Mouse (Mus musculus): ENCODE measurements at regions not wholly inside any gene's neighbourhood (a gene's known extent, or its start where the extent isn't known, plus 50 kb on each side); places are given as distances from the start of the nearest gene placed in this dataset.

DNA sequence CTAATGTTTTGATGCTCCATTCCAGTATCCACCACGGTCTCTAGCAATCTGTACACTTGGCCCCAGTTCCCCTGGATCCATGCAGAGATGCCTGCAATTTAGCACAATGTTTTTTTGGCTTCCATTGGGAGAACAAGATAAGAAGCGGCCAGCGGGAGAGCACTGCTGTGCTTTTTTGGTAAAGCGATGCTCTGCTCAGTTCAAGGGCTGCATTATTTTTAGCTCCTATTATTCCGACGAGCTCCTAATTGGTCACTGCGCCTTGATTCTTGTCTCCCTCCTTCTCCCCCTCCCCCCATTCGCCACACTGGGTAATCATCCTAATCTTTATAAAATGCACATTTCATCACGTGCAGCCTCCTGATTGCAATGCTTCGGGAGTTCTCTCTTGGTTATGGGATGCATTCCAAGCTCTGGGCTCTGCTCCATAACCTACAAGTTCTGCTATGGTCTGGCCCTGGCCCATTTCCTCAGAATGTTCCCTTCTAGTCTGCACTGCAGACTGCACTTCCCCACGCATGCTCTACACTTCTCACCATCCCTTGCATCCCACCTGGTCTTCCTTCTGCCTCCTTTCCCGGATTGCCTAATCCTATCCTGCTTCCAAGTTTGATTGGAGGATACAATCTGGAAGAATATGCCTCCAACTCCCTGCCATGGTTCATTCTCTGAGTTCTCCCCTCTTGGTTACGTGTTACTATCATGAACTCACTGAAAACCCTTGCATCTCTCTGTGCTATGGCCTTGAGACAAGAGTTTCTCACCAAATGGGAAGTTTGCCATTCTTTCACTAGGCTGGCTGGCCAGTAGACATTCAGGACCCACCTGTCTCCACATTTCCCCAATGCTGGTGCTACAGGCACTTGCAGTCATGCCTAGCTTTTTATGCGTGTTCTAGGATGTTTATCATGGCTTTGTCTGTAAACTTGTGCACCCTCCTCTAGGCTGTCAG lies 467.8 kb upstream of the Auts2 start:
- Histone ChIP-seq H3K4me3 (ENCODE audit: low read depth, low read length) (no peak overlapping the region), H3K9me3 (ENCODE audit: control insufficient read depth, low read length) (no peaks in the 10 kb centered on the region), H3K27ac (ENCODE audit: low read depth, low read length) (no peak overlapping the region), H3K27me3 (ENCODE audit: control insufficient read depth, insufficient read depth, low read length) (no peaks in the 10 kb centered on the region), H3K9ac (replicated peaks; ENCODE audit: low read depth, low read length) (no peak overlapping the region), H3K4me2 (ENCODE audit: low read depth, low read length) (no peak overlapping the region), H3K4me1 (ENCODE audit: control insufficient read depth, insufficient read depth, low read length) (no peaks in the 10 kb centered on the region), H3K36me3 (ENCODE audit: control insufficient read depth, insufficient read depth, low read length) (no peaks in the 10 kb centered on the region)
- no peak for ATAC-seq (ENCODE audit: low read depth)
- 80% methylated on average over 14 of the region's 14 CpGs for WGBS

GRCm38 (mm10) chr5:132982866-132983265 lies 439.7 kb upstream of the Auts2 start:
- no peak overlapping the region for H3K4me2 ChIP-seq (ENCODE audit: low read depth, low read length)
- no peaks in the 10 kb centered on the region for H3K27me3 ChIP-seq (ENCODE audit: control insufficient read depth, insufficient read depth, low read length)
- H3K27ac ChIP-seq (ENCODE audit: low read depth, low read length): no peak overlapping the region
- no peaks in the 10 kb centered on the region for H3K9me3 ChIP-seq (ENCODE audit: control insufficient read depth, low read length)
- WGBS: 87% methylated on average over 7 of the region's 7 CpGs
- H3K36me3 ChIP-seq (ENCODE audit: control insufficient read depth, insufficient read depth, low read length): no peaks in the 10 kb centered on the region
- ATAC-seq (ENCODE audit: low read depth): no peak
- H3K4me1 ChIP-seq (ENCODE audit: control insufficient read depth, insufficient read depth, low read length): no peaks in the 10 kb centered on the region
- H3K9ac ChIP-seq (replicated peaks; ENCODE audit: low read depth, low read length): no peak overlapping the region
- H3K4me3 ChIP-seq (ENCODE audit: low read depth, low read length): no peak overlapping the region

DNA sequence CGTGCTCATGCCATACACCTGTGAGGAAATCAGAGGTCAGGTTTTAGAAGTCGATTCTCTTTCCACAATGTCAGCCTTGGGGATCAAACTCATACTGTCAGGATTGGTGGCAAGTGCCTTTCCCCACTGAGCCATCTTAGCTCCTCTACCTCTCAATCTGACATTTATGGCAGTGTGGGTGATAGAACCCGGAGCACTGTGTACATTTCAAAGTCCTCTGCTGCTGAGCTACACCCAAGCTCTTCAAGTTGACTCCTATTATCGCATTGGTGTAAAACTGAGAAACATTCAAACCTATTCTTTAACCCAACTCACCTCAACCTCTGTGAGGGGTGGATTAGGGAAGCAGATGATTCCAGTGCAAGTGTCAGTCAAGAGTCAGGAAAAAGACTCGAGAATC lies 435.9 kb upstream of the Auts2 start:
- Histone ChIP-seq H3K4me2 (ENCODE audit: low read depth, low read length) (no peak overlapping the region), H3K9me3 (ENCODE audit: control insufficient read depth, low read length) (no peaks in the 10 kb centered on the region), H3K4me1 (ENCODE audit: control insufficient read depth, insufficient read depth, low read length) (no peaks in the 10 kb centered on the region), H3K36me3 (ENCODE audit: control insufficient read depth, insufficient read depth, low read length) (no peaks in the 10 kb centered on the region), H3K27ac (ENCODE audit: low read depth, low read length) (no peak overlapping the region), H3K9ac (replicated peaks; ENCODE audit: low read depth, low read length) (no peak overlapping the region), H3K4me3 (ENCODE audit: low read depth, low read length) (no peak overlapping the region), H3K27me3 (ENCODE audit: control insufficient read depth, insufficient read depth, low read length) (no peaks in the 10 kb centered on the region)
- WGBS: 85% methylated on average over 5 of the region's 5 CpGs
- ATAC-seq (ENCODE audit: low read depth): no peak

DNA sequence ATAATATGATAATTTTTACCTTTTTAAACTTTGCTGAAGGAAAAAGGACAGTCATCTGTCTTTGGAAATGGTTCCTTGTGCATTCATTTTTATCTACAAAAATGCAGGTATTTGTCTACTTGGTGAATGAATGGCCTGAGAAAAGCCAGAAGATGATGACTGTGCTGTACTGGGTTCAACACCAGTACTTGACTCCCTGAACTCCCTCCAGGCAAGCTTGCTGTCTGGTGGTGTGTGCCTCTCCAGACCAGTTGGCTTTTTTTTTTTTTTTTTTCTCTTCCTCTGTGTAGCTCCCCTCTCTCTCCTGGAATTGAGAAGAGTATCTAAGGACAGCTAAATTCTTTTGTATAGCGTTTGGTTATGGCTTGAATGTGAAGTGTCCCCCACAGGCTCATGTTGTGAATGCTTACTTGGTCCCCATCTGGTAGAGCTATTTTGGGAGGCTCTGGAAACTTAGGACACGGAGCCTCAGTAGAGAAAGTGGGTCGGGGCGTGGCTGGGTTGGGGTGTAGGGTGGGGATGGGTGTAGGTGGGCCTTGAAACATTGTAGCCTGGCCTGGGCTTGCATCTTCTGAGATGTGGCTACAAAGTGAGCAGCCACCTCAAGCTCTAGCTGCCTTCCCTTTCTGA lies 432.3 kb upstream of the Auts2 start:
- WGBS: 75% methylated on average over 4 of the region's 4 CpGs
- Histone ChIP-seq H3K4me1 (ENCODE audit: control insufficient read depth, insufficient read depth, low read length) (no peaks in the 10 kb centered on the region), H3K9me3 (ENCODE audit: control insufficient read depth, low read length) (no peaks in the 10 kb centered on the region), H3K36me3 (ENCODE audit: control insufficient read depth, insufficient read depth, low read length) (no peaks in the 10 kb centered on the region), H3K27me3 (ENCODE audit: control insufficient read depth, insufficient read depth, low read length) (no peaks in the 10 kb centered on the region), H3K9ac (replicated peaks; ENCODE audit: low read depth, low read length) (no peak overlapping the region), H3K4me2 (ENCODE audit: low read depth, low read length) (no peak overlapping the region), H3K27ac (ENCODE audit: low read depth, low read length) (no peak overlapping the region), H3K4me3 (ENCODE audit: low read depth, low read length) (no peak overlapping the region)
- no peak for ATAC-seq (ENCODE audit: low read depth)

DNA sequence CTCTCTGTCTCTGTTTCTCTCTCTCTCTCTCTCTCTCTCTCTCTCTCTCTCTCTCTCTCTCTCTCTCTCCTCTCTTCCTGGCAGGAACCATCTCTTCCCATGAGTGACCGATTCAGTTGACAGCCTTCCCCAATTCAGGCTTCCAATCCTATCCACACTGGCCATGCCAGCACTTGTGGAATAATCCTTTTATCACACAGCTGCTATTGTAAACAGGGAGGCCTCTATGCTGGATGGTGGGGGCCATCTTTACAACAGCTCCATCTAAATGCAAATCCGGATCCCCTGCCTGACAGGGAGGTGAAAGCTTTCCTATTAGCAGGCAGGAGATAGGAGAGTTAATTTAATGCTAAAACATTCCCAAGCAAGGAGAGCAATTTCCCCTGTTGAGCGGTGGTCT lies 431.7 kb upstream of the Auts2 start:
- Histone ChIP-seq H3K27ac (ENCODE audit: low read depth, low read length) (no peak overlapping the region), H3K4me3 (ENCODE audit: low read depth, low read length) (no peak overlapping the region), H3K27me3 (ENCODE audit: control insufficient read depth, insufficient read depth, low read length) (no peaks in the 10 kb centered on the region), H3K4me2 (ENCODE audit: low read depth, low read length) (no peak overlapping the region), H3K9me3 (ENCODE audit: control insufficient read depth, low read length) (no peaks in the 10 kb centered on the region), H3K9ac (replicated peaks; ENCODE audit: low read depth, low read length) (no peak overlapping the region), H3K36me3 (ENCODE audit: control insufficient read depth, insufficient read depth, low read length) (no peaks in the 10 kb centered on the region), H3K4me1 (ENCODE audit: control insufficient read depth, insufficient read depth, low read length) (no peaks in the 10 kb centered on the region)
- no peak for ATAC-seq (ENCODE audit: low read depth)
- WGBS: 21% methylated on average over 3 of the region's 3 CpGs

DNA sequence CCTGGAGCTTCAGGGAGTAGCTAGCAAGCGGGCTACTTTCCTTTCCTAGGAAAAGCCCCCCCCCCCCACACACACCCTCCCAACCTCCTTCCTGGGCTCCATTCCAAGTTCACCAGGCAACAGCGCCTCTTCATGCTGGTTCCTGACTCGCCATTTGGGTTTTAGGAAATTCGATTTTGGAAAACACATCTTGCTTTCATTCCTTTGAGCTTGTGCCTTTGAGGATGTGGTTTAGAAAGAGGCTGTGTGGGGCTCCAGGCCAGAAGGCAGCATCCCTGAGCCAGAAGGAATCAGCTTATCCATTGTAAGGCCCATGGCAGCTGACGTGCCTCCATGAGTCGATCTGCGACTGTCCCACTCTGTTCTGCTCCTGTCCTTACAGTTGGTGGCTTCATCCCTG lies 427.9 kb upstream of the Auts2 start:
- Histone ChIP-seq H3K4me1 (ENCODE audit: control insufficient read depth, insufficient read depth, low read length) (no peaks in the 10 kb centered on the region), H3K4me3 (ENCODE audit: low read depth, low read length) (no peak overlapping the region), H3K9ac (replicated peaks; ENCODE audit: low read depth, low read length) (no peak overlapping the region), H3K4me2 (ENCODE audit: low read depth, low read length) (no peak overlapping the region), H3K27me3 (ENCODE audit: control insufficient read depth, insufficient read depth, low read length) (no peaks in the 10 kb centered on the region), H3K9me3 (ENCODE audit: control insufficient read depth, low read length) (no peaks in the 10 kb centered on the region), H3K36me3 (ENCODE audit: control insufficient read depth, insufficient read depth, low read length) (no peaks in the 10 kb centered on the region), H3K27ac (ENCODE audit: low read depth, low read length) (no peak overlapping the region)
- WGBS: 55% methylated on average over 7 of the region's 7 CpGs
- no peak for ATAC-seq (ENCODE audit: low read depth)

DNA sequence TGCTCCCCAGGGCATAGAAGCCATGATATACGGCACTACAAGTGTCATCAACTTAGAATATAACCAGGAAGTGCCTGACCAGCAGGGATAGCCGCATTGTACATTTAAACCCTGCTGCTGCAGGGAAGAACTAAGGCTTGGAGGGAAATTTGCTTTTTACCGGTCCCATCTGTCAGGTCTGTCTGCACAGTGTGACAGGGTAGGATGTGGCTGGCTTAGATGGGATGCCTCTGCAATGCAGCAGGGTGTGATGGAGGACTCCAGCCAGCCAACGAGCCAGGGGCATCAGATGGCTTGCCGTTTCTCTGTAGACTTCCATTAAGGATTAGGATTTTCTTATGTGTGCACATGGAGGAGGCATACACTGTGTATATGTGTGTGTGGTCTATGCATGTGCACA lies 426.2 kb upstream of the Auts2 start:
- no peaks in the 10 kb centered on the region for H3K36me3 ChIP-seq (ENCODE audit: control insufficient read depth, insufficient read depth, low read length)
- 13% methylated on average over 5 of the region's 5 CpGs for WGBS
- H3K4me1 ChIP-seq (ENCODE audit: control insufficient read depth, insufficient read depth, low read length): no peaks in the 10 kb centered on the region
- no peak overlapping the region for H3K4me3 ChIP-seq (ENCODE audit: low read depth, low read length)
- no peak overlapping the region for H3K27ac ChIP-seq (ENCODE audit: low read depth, low read length)
- H3K9me3 ChIP-seq (ENCODE audit: control insufficient read depth, low read length): no peaks in the 10 kb centered on the region
- H3K27me3 ChIP-seq (ENCODE audit: control insufficient read depth, insufficient read depth, low read length): no peaks in the 10 kb centered on the region
- no peak for ATAC-seq (ENCODE audit: low read depth)
- no peak overlapping the region for H3K4me2 ChIP-seq (ENCODE audit: low read depth, low read length)
- no peak overlapping the region for H3K9ac ChIP-seq (replicated peaks; ENCODE audit: low read depth, low read length)

- 88% methylated on average over 1 of the region's 1 CpGs for WGBS
- Histone ChIP-seq H3K4me2 (ENCODE audit: low read depth, low read length) (no peak overlapping the region), H3K27me3 (ENCODE audit: control insufficient read depth, insufficient read depth, low read length) (no peaks in the 10 kb centered on the region), H3K9ac (replicated peaks; ENCODE audit: low read depth, low read length) (no peak overlapping the region), H3K9me3 (ENCODE audit: control insufficient read depth, low read length) (no peaks in the 10 kb centered on the region), H3K4me3 (ENCODE audit: low read depth, low read length) (no peak overlapping the region), H3K27ac (ENCODE audit: low read depth, low read length) (no peak overlapping the region), H3K4me1 (ENCODE audit: control insufficient read depth, insufficient read depth, low read length) (no peaks in the 10 kb centered on the region), H3K36me3 (ENCODE audit: control insufficient read depth, insufficient read depth, low read length) (no peaks in the 10 kb centered on the region)
- ATAC-seq (ENCODE audit: low read depth): no peak
Measured at GRCm38 (mm10) chr5:132959901-132960300, 416.8 kb upstream of the Auts2 start.

GRCm38 (mm10) chr5:132956184-132956583 lies 413.0 kb upstream of the Auts2 start:
- ATAC-seq (ENCODE audit: low read depth): no peak
- H3K36me3 ChIP-seq (ENCODE audit: control insufficient read depth, insufficient read depth, low read length): no peaks in the 10 kb centered on the region
- WGBS: 73% methylated on average over 5 of the region's 5 CpGs
- no peak overlapping the region for H3K9ac ChIP-seq (replicated peaks; ENCODE audit: low read depth, low read length)
- H3K4me2 ChIP-seq (ENCODE audit: low read depth, low read length): no peak overlapping the region
- H3K9me3 ChIP-seq (ENCODE audit: control insufficient read depth, low read length): no peaks in the 10 kb centered on the region
- H3K27me3 ChIP-seq (ENCODE audit: control insufficient read depth, insufficient read depth, low read length): no peaks in the 10 kb centered on the region
- H3K4me1 ChIP-seq (ENCODE audit: control insufficient read depth, insufficient read depth, low read length): no peaks in the 10 kb centered on the region
- H3K4me3 ChIP-seq (ENCODE audit: low read depth, low read length): no peak overlapping the region
- H3K27ac ChIP-seq (ENCODE audit: low read depth, low read length): no peak overlapping the region

Data from neural tube, embryonic 14.5 days (tissue).